Mouse (Mus musculus) spleen, adult 18-20 months (tissue): ENCODE data around the gene Stx8.

Source experiments
- DNase-seq, 2 experiments: peaks; one replicate each; pipeline ENCODE4 v3.0.0; 2022; ENCODE audit warnings: mixed read lengths in 2 of 2

The Stx8 gene

DNA sequence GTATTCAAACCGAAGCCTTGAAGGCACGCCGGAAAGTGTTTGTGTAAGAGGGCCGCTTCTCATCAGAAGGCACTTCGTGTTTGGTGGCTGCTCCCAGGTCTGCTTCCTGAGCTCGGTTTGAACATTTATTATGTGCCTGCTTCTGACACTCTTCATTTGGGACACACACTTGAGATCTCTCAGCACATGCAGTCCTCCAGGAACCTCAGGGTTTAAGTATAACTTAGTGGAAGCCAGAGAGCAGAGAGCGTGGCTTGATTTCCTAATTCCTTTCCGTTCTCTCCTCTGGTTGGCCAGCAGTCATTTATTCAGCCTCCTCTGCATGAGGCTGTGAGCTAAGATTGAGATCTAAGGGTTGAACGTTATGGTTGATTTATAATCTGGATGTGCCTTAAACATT is 71.1 kb downstream of the Stx8 start:
- no peak for DNase-seq

DNA sequence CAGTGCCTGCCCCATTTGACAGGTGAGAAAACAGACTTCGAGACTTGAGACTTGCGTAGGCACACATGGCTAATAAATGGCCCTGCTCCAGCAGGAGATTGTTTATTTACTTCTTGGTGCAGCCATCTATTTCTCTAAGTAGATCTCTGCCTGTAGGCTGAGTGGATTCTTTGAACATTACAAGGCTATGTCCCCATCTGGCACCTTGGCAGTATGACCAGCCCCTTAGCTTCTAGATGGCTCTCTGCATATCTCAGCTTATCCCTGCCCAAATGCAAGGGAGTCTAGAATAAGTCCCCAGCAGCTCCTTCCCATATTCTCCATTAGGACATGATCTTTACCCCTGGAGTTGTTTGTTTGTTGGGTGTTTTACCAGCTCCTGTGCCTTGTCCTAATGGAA is 72.1 kb downstream of the Stx8 start:
- no peak for DNase-seq

DNA sequence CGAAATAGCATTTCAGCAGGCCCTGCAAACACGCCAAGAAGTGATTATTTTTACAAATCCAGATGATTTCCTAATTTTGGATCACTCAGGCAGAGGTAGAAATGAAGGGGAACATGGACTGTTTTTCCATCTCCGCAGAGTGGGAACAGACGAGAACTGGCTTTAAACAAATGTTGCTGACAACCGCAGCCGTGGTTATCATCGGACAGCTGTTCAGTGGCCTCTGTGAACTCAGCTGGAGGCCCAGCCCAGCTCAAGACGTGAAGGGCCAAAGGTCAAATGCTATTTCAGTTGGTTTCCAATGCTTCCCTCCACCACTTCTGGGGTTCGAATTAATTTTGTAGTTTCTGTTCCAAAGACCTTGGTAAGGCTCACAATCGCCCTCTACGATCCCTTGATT is 78.2 kb downstream of the Stx8 start:
- no peak for DNase-seq

- no peak for DNase-seq
Measured at GRCm38 (mm10) chr11:68046916-68047315, 80.9 kb downstream of the Stx8 start.

GRCm38 (mm10) chr11:68049261-68050165 is 83.5 kb downstream of the Stx8 start:
- no peak for DNase-seq

DNA sequence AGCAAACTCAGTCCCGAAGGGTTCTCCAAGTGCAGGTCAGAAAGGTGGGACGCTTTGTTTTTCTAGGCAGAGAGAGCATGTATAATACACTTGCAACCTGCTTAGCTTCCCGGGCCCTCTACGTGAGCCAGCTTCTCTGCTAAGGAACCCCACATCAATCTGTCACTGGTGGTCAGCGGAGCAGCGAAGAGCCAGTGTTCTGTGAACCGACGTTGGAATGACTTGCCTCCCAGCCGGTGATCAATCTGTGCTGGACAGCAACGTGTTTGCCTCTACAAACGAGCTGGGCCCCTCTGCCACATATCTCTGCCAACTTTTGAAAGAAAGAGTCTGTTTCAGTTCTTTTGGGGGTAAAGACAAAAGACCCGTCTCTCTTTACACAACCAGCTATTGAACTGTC is 84.7 kb downstream of the Stx8 start:
- no peak for DNase-seq

DNA sequence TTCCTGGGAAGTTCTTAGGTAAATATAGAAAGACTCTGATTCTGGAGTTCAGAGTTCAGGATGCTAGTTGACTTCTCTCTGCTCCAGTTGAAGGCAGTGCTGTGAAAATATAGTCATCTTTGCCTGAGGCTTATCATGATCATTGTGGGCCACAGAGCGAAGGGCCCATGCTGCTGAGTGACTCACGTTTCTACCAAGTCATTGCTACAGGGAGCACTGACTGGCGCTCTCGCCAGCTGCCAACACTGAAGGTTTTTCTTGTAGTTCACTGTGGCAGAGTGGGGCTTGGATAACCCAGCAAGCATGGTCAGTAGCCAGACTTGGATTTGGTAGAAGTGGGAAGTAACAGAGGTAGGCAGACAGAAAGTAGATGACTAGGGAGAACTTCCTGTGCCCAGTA is 85.3 kb downstream of the Stx8 start:
- DNase-seq: no peak

DNA sequence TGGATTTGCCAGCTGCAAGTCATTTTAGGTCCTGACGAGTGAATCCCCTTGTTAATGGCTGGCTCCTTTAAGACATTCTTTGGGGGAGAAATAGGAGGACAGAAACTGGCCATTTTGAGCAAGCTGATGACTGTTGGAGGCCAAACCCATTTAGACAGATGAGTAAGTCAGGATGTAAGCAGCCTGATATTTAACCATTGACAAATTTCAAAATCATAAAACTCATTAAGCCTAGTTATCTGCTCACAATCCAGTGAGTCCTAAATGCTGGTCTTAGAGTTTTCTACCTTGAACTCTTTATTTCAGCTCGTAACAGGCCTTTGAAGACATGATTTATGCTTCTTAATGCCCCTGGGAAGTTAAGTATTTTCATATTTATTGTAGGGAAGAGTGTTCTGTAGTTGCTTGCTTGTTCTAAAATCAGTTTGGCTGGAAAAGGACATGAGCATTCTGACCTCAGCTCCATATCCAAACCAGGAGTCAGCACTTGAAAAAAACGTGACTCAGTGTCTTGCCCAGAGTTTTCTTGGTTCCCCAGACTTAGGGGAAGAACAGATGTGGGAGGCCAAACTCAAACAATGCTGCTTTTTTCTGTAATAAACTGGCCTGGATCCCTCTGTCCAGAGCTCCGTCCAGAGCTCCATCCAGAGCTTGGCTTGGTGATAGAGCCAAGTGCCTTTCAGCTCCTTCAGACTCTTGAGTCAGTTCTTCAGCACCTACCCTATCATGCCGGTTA is 92.6 kb downstream of the Stx8 start:
- no peak for DNase-seq

- no peak for DNase-seq
Measured at GRCm38 (mm10) chr11:68060651-68061050, 94.7 kb downstream of the Stx8 start.

- no peak for DNase-seq
Measured at GRCm38 (mm10) chr11:68062116-68062515, 96.1 kb downstream of the Stx8 start.

DNA sequence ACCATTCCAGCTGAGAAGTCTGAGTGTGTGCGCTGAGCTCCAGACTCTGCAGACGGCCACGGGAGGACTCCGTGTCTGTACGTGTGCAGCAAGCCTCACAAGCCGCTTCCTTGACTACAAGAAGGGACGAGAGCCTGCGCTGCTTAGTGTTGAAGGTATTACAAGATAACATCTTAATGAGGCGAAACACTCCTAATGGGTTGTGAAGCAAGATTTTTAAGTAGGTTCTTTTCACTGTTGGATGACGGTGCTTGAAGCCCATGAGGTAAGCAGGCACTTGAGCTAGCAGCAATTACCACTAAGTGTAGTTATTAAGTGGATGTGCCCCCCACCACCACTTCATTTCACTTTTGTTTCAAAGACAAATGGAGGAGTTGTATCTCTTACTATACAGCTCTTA is 101.8 kb downstream of the Stx8 start:
- no peak for DNase-seq

- DNase-seq: no peak
Measured at GRCm38 (mm10) chr11:68070086-68070485, 104.1 kb downstream of the Stx8 start.

GRCm38 (mm10) chr11:68071836-68072235 is 105.8 kb downstream of the Stx8 start:
- DNase-seq: no peak

- DNase-seq: no peak
Measured at GRCm38 (mm10) chr11:68072597-68073210, 106.7 kb downstream of the Stx8 start.

DNA sequence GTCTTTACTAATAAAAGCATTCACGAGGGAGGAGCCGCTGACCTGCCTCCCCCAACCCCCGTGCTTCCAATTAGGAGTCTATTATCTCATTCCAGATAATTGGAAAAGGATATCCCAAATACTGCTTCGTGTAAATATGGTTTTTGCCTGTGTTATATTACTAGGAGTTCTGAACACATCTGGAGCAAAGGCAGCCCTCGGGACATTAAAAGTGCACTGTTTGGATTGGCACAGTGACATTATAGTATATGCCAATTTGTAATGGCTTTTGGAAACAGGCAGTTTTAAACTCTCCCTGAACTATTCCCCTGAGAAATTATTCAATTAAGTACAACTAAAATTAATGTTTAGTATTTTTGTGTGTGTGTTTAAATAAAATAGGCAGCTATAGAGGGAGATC is 108.7 kb downstream of the Stx8 start:
- no peak for DNase-seq

- no peak for DNase-seq
Measured at GRCm38 (mm10) chr11:68075331-68075730, 109.3 kb downstream of the Stx8 start.

- no peak for DNase-seq
Measured at GRCm38 (mm10) chr11:68079756-68080155, 113.8 kb downstream of the Stx8 start.

- no peak for DNase-seq
Measured at GRCm38 (mm10) chr11:68080999-68081398, 115.0 kb downstream of the Stx8 start.

GRCm38 (mm10) chr11:68082756-68083155 is 116.8 kb downstream of the Stx8 start:
- no peak for DNase-seq

DNA sequence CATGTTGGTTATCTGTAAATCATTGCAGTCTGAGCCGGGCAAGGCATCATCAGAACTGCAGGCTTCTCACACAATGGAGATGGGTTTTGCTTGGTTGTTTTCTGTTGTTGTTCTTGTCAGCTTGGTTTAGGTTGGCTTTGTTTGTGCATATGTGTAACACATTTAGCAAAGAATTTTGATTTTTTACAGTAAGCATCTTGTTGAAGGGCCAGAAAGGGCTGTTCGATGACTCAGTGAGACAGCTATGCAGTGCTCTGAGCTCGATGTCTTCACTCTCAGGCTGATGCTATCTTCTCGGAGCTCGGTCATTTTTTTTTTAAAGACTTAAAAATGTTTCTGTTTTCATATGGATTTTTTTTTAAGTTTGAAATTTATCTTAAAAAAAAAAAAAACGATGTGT is 117.6 kb downstream of the Stx8 start:
- no peak for DNase-seq

DNA sequence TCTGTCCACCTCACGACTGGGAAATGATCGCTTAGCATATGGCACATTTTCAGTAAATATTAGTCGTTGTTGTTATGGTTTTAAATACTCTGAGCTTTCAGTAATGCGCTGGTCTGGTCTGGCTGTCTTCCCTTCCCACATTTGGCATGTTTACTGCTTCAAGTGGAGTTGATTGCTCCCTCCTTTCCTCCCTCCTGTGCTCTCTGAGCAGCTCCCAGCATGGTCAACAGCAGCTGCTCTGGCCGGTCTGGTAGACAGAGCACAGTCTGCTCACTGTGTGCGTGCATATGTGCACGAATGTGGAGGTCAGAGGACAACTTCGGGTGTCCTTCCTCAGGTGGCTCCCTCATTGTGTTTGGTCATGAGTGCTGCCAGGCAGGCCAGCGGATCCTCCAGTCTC is 120.2 kb downstream of the Stx8 start:
- DNase-seq: no peak

GRCm38 (mm10) chr11:68089426-68089825 is 123.4 kb downstream of the Stx8 start:
- DNase-seq: no peak

DNA sequence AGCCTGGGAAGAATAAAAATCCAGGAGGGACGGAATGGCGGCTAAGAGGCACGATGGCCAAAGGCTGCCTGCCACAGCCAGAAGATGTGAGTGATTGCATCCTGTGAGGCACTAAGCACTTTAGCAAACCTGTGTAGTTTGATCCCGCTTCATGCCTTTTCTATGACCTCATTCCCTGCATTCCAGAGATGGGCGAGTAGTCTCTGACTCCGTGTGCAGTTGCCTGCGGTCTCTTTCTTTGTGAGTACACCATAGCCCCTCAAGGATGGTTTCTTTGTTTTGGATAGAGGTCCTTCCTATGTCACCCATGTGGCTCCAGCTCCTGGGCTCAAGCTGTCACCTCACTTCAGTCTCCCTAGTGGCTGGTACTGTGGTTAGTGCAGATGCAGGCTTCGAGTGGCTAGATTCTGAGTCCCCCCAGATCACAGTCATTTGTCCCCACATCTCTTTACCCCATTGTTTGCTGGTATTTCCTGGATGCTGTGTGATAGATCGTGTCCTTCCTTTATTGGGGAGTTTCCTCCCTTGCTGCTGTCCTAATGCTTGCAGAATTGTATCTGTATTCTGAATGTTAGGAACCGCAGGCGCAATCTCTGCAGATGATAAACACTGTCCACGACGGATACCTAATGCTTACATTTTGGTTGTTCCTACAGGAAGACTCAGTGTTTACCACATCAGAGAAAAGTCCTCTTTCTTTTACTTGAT is 124.0 kb downstream of the Stx8 start:
- no peak for DNase-seq
